ENCODE assay signal across 23 mouse cellular contexts in the genomic region with DNA sequence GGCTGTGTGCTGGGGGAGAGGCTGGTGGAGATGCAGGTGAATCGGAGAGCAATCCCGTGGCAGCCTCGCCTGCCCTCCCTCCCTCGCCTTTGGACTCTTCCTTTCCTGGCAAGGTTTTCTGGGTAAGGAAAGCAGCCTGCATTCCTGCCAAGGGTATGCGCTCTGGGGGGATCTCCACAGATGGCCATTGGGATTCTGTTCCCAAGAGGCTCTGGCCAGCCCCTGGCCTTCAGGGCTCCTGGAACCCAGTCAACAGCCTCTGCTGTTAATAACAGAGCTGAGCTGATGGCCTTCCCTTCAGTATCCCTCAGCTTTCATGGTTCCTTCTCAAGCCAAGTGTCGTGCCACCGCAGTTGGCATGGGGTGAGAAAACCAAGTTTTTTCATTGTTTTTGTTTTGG. TPM values are rescaled to one million over a fixed set of nuclear protein-coding genes. Genes with fewer than 3 reads are reported as not detected.
A peak's percentile ranks its signal among the peaks of the same experiment; 100 is the strongest.
DNase-seq lines count a peak whose midpoint lies in the region; ATAC-seq lines count a peak whose summit lies in the region.
"Had no signal": no experiment of that assay in that cellular context is flagged by ENCODE, and none has a peak within 500 bp of the region (broad histone marks: within the 10 kb centered on the region; RNA-seq: fewer than 3 reads in every experiment).

No protein-coding gene starts in this region.

- H3K4me1 ChIP-seq in midbrain, embryonic 13.5 days (replicated peaks): peaks cover 9% of the 10 kb centered on the region
- H3K4me1 ChIP-seq: limb, embryonic 13.5 days; liver, embryonic 12.5 days had no signal

- no peaks in the 10 kb centered on the region for H3K27me3 ChIP-seq in midbrain, embryonic 13.5 days
- H3K27me3 ChIP-seq: forebrain, embryonic 12.5 days; limb, embryonic 13.5 days; neural tube, embryonic 13.5 days had no signal

- H3K27ac ChIP-seq in midbrain, embryonic 13.5 days: no peak overlapping the region
- H3K27ac ChIP-seq: forebrain, embryonic 12.5 days; heart, embryonic 10.5 days; limb, embryonic 13.5 days; liver, embryonic 12.5 days; neural tube, embryonic 13.5 days had no signal

- 96% methylated on average over 7 of the region's 7 CpGs for WGBS in midbrain, embryonic 13.5 days

- peaks cover 15% of the 10 kb centered on the region; the same call in 1 of the 2 replicates for H3K36me3 ChIP-seq in midbrain, embryonic 13.5 days
- H3K36me3 ChIP-seq: forebrain, embryonic 12.5 days; heart, embryonic 10.5 days; limb, embryonic 13.5 days; liver, embryonic 12.5 days had no signal

- DNase-seq in adrenal gland, postnatal 10 days: peak; percentile 5
- no peak for DNase-seq in adrenal gland, postnatal 14 days
- DNase-seq in layer of hippocampus, postnatal 10 days (ENCODE audit: low spot score in 2 of 2): peak; percentile 31 to 49
- no peak for DNase-seq in layer of hippocampus, postnatal 25 days (ENCODE audit: extremely low spot score in 1 of 2, low spot score in 1 of 2)
- DNase-seq in cerebellum, adult 11-12 months: peak; percentile 93
- DNase-seq in cerebellum, postnatal 10 days: peak; percentile 86 to 90
- DNase-seq in adipocyte (ENCODE audit: low spot score): no peak
- DNase-seq: heart, postnatal 4 days; kidney, adult 18-20 months; kidney, postnatal 10 days; lung, adult 18-20 months; lung, postnatal 10 days; right cerebral cortex, adult 18-20 months; right cerebral cortex, postnatal 4 days; thymus, postnatal 25 days had no signal

- no peaks in the 10 kb centered on the region for H3K9me3 ChIP-seq in midbrain, embryonic 13.5 days
- H3K9me3 ChIP-seq: forebrain, embryonic 12.5 days; heart, embryonic 10.5 days; limb, embryonic 13.5 days; liver, embryonic 12.5 days; neural tube, embryonic 13.5 days had no signal

- H3K4me2 ChIP-seq in midbrain, embryonic 13.5 days (replicated peaks): no peak overlapping the region
- H3K4me2 ChIP-seq: forebrain, embryonic 12.5 days; limb, embryonic 13.5 days; liver, embryonic 12.5 days; midbrain, embryonic 11.5 days; neural tube, embryonic 13.5 days had no signal

- no peak overlapping the region for H3K9ac ChIP-seq in midbrain, embryonic 13.5 days (replicated peaks)
- H3K9ac ChIP-seq: forebrain, embryonic 12.5 days; limb, embryonic 13.5 days; liver, embryonic 12.5 days; neural tube, embryonic 13.5 days had no signal

- no peak for ATAC-seq in midbrain, embryonic 13.5 days
- ATAC-seq: inflammation-experienced regulatory T-cells, adult 6 months; liver, embryonic 12.5 days had no signal

- no peak overlapping the region for H3K4me3 ChIP-seq in midbrain, embryonic 13.5 days (replicated peaks)
- H3K4me3 ChIP-seq: forebrain, embryonic 12.5 days; heart, embryonic 10.5 days; limb, embryonic 13.5 days; liver, embryonic 12.5 days; neural tube, embryonic 13.5 days had no signal

RNA-seq across cellular contexts. Expression of gene Cacna1a, which starts 51.6 kb away (rescaled TPM):
- 1 to 10 TPM; 5.3 to 9.5 TPM for total RNA-seq in adrenal gland, postnatal 10 days (2021)
- total RNA-seq in adrenal gland, postnatal 14 days (2021): 4.5 and 10.4 TPM in 2 replicates
- total RNA-seq in layer of hippocampus, postnatal 10 days (2021): 100 to 1,000 TPM; 222 to 231 TPM
- 100 to 1,000 TPM; 175 to 232 TPM for total RNA-seq in layer of hippocampus, postnatal 25 days (2021)
- 18.6 and 19.0 TPM in 2 replicates for polyA plus RNA-seq in midbrain, embryonic 13.5 days (2015; fragmentation: Nextera tagmentation; extraction: Ambion mirVana)

Comparison
In these comparisons a context has a peak if more than half of its experiments do, and no peak if none do; other contexts are left out.
1. DNase-seq: peak in adrenal gland, postnatal 10 days (single experiment), layer of hippocampus, postnatal 10 days (2 of 2), cerebellum, adult 11-12 months (single experiment) and cerebellum, postnatal 10 days (2 of 2); none in adrenal gland, postnatal 14 days (single experiment), layer of hippocampus, postnatal 25 days (0 of 2) and adipocyte (single experiment).
2. RNA of gene Cacna1a, which starts 51.6 kb away (total RNA-seq): 175 to 232 TPM in layer of hippocampus, postnatal 25 days and 222 to 231 TPM in layer of hippocampus, postnatal 10 days; 5.3 to 9.5 TPM in adrenal gland, postnatal 10 days and 4.5 to 10.4 TPM in adrenal gland, postnatal 14 days; every median in the first group is over 10 times any median in the second.